Mouse (Mus musculus): ENCODE measurements around the gene Pnpla6. TPM values are rescaled to one million over a fixed set of nuclear protein-coding genes. Genes with fewer than 3 reads are reported as not detected.

The Pnpla6 gene
- polyA plus RNA-seq (2015; fragmentation: Nextera tagmentation; extraction: Ambion mirVana): 11.6 and 13.9 TPM in 2 replicates

GRCm38 (mm10) chr8:3515260-3515671, at the start of gene Pnpla6:
TSS of gene Pnpla6 (plus strand) at chr8:3515384.

GRCm38 (mm10) chr8:3467006-3467885, 47.9 kb upstream of the Pnpla6 start, which contains the start of gene Pex11g:
TSS of gene Pex11g (minus strand) at chr8:3467680.

GRCm38 (mm10) chr8:3470562-3470961, 44.6 kb upstream of the Pnpla6 start, which contains the start of gene Tex45:
TSS of gene Tex45 (plus strand) at chr8:3470862.

GRCm38 (mm10) chr8:3492901-3493844, 22.0 kb upstream of the Pnpla6 start, which contains the start of gene Zfp358:
TSS of gene Zfp358 (plus strand) at chr8:3493138.

GRCm38 (mm10) chr8:3500235-3501090, 14.7 kb upstream of the Pnpla6 start, which contains the start of gene Mcoln1:
TSS of gene Mcoln1 (plus strand) at chr8:3500457.

GRCm38 (mm10) chr8:3567641-3568371, 52.6 kb downstream of the Pnpla6 start, which contains the start of gene C330021F23Rik:
TSS of gene C330021F23Rik (plus strand) at chr8:3567990.

GRCm38 (mm10) chr8:3586993-3587390, 71.8 kb downstream of the Pnpla6 start, which contains the start of gene Camsap3:
TSS of gene Camsap3 (plus strand) at chr8:3587293.

Other genes with a start within 250 kb of the Pnpla6 start
- gene Insr, start 235.8 kb upstream of the Pnpla6 start, polyA plus RNA-seq (2015; fragmentation: Nextera tagmentation; extraction: Ambion mirVana): 17.4 and 20.1 TPM in 2 replicates
- gene A430078G23Rik, start 162.0 kb upstream of the Pnpla6 start, polyA plus RNA-seq (2015; fragmentation: Nextera tagmentation; extraction: Ambion mirVana): 6.5 and 7.1 TPM in 2 replicates
- 4.0 and 4.4 TPM in 2 replicates for gene Arhgef18, start 122.4 kb upstream of the Pnpla6 start, polyA plus RNA-seq (2015; fragmentation: Nextera tagmentation; extraction: Ambion mirVana)
- 2.7 and 2.9 TPM in 2 replicates for gene Pex11g, start 47.7 kb upstream of the Pnpla6 start, polyA plus RNA-seq (2015; fragmentation: Nextera tagmentation; extraction: Ambion mirVana)
- gene Tex45, start 44.5 kb upstream of the Pnpla6 start, polyA plus RNA-seq (2015; fragmentation: Nextera tagmentation; extraction: Ambion mirVana): not detected in 2 replicates
- 7.5 and 9.9 TPM in 2 replicates for gene Zfp358, start 22.2 kb upstream of the Pnpla6 start, polyA plus RNA-seq (2015; fragmentation: Nextera tagmentation; extraction: Ambion mirVana)
- 21.6 and 26.6 TPM in 2 replicates for gene Mcoln1, start 14.9 kb upstream of the Pnpla6 start, polyA plus RNA-seq (2015; fragmentation: Nextera tagmentation; extraction: Ambion mirVana)
- gene C330021F23Rik, start 52.6 kb downstream of the Pnpla6 start, polyA plus RNA-seq (2015; fragmentation: Nextera tagmentation; extraction: Ambion mirVana): 0.13 TPM in 1 of 2 replicates, not detected in the other
- gene Camsap3, start 71.9 kb downstream of the Pnpla6 start, polyA plus RNA-seq (2015; fragmentation: Nextera tagmentation; extraction: Ambion mirVana): 1.1 and 1.3 TPM in 2 replicates
- gene Xab2, start 105.9 kb downstream of the Pnpla6 start, polyA plus RNA-seq (2015; fragmentation: Nextera tagmentation; extraction: Ambion mirVana): 31.8 and 33.8 TPM in 2 replicates
- 124 TPM in 2 replicates for gene Pet100, start 106.2 kb downstream of the Pnpla6 start, polyA plus RNA-seq (2015; fragmentation: Nextera tagmentation; extraction: Ambion mirVana)
- gene Pcp2, start 110.2 kb downstream of the Pnpla6 start, polyA plus RNA-seq (2015; fragmentation: Nextera tagmentation; extraction: Ambion mirVana): 0.21 and 0.26 TPM in 2 replicates
- 67.6 and 74.2 TPM in 2 replicates for gene Stxbp2, start 115.6 kb downstream of the Pnpla6 start, polyA plus RNA-seq (2015; fragmentation: Nextera tagmentation; extraction: Ambion mirVana)
- 0.51 and 0.76 TPM in 2 replicates for gene Retn, start 140.4 kb downstream of the Pnpla6 start, polyA plus RNA-seq (2015; fragmentation: Nextera tagmentation; extraction: Ambion mirVana)
- 35.9 and 48.3 TPM in 2 replicates for gene Mcemp1, start 150.4 kb downstream of the Pnpla6 start, polyA plus RNA-seq (2015; fragmentation: Nextera tagmentation; extraction: Ambion mirVana)
- 5.9 and 7.1 TPM in 2 replicates for gene Fcor, start 157.0 kb downstream of the Pnpla6 start, polyA plus RNA-seq (2015; fragmentation: Nextera tagmentation; extraction: Ambion mirVana)
- 17.6 and 19.0 TPM in 2 replicates for gene Trappc5, start 160.9 kb downstream of the Pnpla6 start, polyA plus RNA-seq (2015; fragmentation: Nextera tagmentation; extraction: Ambion mirVana)
- 0.18 and 0.27 TPM in 2 replicates for gene Fcer2a, start 178.8 kb downstream of the Pnpla6 start, polyA plus RNA-seq (2015; fragmentation: Nextera tagmentation; extraction: Ambion mirVana)
- 0.13 and 0.16 TPM in 2 replicates for gene Clec4g, start 205.3 kb downstream of the Pnpla6 start, polyA plus RNA-seq (2015; fragmentation: Nextera tagmentation; extraction: Ambion mirVana)
- gene Cd209a, start 233.6 kb downstream of the Pnpla6 start, polyA plus RNA-seq (2015; fragmentation: Nextera tagmentation; extraction: Ambion mirVana): 0.14 and 0.36 TPM in 2 replicates

Data from spleen, postnatal 0 days (tissue).